Mouse (Mus musculus): ENCODE measurements at regions not wholly inside any gene's neighbourhood (a gene's known extent, or its start where the extent isn't known, plus 50 kb on each side); places are given as distances from the start of the nearest gene placed in this dataset.

DNA sequence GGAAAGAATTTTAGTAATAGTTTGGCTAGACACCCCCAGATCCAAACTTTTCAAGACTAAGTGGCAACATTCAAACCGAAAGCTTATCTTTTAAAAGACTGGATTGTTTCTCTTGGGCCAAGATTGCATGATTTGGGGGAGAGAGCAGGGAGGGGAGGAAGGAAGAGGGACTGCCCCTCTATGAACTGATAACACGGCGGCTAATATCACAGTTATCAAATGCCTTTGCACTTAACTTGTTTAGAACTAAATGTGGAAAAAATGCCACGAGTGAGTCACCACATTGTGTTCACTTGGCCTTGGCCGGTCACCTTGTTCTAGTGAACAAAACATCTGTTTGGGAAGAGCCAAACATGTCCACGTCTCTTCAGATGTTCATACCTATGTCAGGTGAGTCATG is 92.3 kb downstream of the Tes start:
- intact Hi-C loops (cut with DNase I): no loop called here

DNA sequence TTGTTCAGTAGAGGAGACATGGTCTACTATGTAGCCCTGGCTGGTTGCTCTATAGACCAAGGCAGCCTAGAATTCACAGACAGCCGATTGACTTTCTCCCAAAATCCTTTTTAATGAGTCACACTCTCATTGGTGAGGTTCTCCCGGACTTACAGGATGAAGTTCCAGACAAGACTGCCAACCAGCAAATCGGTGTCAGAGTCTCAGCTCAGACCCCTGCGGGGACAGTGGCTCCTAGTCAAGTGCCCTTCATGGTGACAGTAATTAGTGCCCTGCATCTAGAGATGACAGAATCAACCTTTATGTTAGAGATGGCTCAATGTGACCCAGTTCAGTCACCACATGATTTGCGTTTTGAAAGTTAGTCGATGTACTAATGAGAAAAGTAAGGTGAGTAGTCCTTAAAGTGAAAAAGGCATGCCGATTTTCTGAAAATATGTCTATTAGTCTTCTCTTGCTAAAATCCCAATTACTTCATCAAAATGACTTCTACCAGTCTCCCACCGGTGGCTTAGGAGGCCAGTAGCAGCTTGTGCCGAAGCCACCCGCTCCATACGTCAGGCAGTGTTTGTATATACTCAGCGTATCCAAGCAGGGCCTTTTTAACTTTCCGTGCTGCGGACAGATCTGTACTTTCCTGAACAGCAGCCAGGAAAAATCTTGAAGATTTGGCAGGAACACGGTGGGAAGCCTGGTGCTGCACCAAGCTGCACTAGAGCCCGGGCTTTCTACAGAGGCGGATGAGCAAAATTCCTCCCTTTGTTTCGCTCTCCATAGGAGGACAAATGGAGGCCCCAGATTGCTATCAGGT is 105.2 kb downstream of the Tes start:
- intact Hi-C loops (cut with DNase I): loop anchor here (1.0 to 5.0 kb wide), 5 partner anchors 27 to 187 kb away; partner anchors contain the start of genes Cav1 and Cav2
- peak; percentile 73 to 74 for DNase-seq

More for the DNA sequence above, 92.3 kb downstream of the Tes start:
- DNase-seq: no peak

DNA sequence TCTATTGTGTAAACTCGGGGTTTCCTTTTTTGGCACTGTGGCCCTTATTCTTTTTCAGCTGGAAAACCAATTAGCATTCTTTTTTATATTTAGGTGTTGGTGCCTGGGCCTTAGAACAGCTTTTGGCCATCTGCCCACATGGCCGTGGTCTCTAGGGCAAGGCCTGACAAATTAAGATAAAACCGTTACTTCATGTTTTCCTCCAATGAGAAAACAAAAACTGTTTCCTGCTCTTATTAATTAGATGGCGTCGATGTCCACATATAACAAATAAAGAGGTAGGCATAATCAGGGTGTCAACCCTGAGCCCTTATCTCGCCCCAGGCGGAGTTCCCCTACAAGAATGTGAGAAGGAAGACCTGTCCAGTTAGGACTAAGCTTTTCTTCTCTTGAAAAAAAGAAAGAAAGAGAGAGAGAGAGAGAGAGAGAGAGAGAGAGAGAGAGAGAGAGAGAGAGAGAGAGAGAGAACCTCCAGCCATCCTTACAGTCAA is 105.9 kb downstream of the Tes start:
- intact Hi-C loops (cut with DNase I): loop anchor here (1.0 to 2.0 kb wide), 3 partner anchors 26 to 136 kb away; partner anchors contain the start of genes Cav1 and Cav2
- peak; percentile 72 to 75 for DNase-seq

DNA sequence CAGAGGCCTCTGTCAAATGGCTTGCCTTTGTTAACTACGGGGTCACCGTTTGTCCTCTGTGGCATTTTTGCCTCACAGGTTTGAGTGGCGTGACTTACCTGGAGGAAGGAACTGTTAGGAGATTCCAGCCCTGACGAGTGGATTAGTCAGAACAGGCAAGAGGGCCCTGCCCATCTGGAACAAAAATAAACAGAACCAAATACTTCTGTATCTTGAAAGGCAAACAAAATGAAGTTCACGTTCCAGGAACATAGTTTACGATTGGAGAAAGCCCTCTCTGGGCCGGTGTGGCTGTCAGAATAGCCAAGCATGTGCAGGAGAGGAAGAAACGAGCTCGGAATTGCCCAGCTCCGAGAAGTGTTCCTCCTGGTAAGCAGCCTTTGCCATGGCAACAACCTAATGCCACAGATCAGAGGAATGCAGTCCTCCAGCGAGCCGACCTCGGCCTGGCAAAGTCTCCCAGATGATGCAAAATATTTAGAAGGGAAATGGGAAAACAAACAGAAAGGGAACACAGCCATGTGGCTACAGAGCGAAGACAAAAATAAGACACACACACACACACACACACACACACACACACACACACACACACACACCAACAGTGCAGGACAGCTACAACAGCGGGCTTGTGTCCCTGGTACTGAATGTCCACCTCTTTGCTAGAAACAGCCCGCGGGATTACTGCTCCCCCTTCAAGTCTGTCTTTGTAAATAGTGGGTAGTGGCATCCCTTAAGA is 106.5 kb downstream of the Tes start:
- intact Hi-C loops (cut with DNase I): loop anchor here (2.0 kb wide), 2 partner anchors 25 to 135 kb away; partner anchors contain the start of gene Cav1
- DNase-seq: peak; percentile 39 to 42

DNA sequence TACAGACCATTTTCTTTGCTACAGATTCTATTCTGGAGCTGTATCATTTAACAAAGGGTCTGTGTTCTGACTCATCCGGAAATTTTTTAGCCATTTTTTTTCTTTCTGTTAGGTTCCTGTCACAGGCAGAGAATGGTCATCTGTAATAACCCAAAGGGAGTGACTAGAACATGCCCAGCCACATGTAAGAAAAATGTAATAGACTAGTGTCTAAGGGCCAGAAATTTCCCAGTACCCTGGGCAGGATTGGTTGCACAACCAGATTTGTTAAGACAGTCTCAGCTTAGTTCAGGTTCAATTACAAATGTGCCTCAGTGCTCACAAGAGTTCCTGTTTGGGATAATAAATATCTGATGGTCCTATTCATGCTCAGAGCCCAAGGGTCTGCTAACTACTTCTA is 107.1 kb downstream of the Tes start:
- intact Hi-C loops (cut with DNase I): no loop called here
- no peak for DNase-seq

DNA sequence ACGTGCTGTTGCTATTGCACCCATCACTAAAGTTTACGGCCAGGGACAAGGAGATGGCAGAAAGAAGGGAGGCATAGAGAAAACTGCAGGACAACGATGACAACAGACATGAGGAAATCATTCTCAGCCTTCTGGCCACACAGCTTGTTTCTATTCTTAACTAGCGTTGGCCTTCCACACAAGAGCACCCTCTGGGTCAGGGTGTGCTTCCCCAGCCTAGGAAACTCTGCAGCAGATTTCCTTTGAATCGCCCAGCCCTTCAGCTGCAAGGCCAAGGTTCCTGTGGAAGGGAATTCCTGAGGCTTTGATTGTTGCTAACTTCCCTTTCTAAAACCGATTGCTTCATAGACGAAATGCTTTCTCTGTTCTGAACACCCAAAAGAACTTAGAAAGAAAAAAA is 103.8 kb upstream of the Cav2 start:
- intact Hi-C loops (cut with DNase I): loop anchor here (2.0 kb wide), 1 partner anchor 66 kb away; no protein-coding TSS in a partner anchor
- DNase-seq: peak; percentile 42 to 50

DNA sequence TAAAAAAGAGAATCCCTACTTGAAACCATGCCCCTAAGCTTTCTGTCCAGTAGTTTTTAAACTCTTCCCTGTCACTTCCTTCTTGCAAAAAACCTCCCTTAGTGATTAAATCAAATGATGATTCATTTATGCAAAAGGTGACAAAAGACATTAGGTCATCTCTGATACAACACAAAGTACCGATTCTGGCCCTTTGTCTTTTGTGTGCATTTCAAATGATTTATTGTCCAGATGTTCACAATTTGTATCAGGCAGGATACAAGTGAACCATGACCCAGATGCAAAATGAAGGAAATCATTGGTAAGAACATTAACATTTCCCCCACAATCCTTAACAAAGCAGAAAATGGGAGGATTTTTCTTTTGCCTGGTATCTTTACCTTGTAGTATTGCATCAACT is 101.5 kb upstream of the Cav2 start:
- intact Hi-C loops (cut with DNase I): no loop called here
- no peak for DNase-seq

DNA sequence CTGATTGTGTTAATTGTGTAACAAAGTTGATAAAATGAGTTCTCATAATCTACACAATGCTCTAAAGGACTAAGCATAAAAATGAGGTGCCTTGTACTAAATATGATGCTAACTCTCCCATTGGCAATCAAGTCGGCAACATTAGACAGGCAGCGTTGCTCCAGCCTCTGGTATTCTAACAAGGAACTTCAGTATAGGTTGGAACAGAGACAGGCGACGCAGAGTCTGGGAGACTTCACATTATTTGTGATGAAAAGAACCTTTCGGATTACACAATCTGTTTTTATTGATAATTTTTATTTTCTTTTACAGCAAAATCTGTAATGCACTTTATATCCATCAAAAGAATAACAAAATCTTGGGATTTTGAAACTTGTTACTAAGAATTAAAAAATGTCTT is 94.4 kb upstream of the Cav2 start:
- no peak for DNase-seq
- intact Hi-C loops (cut with DNase I): no loop called here

DNA sequence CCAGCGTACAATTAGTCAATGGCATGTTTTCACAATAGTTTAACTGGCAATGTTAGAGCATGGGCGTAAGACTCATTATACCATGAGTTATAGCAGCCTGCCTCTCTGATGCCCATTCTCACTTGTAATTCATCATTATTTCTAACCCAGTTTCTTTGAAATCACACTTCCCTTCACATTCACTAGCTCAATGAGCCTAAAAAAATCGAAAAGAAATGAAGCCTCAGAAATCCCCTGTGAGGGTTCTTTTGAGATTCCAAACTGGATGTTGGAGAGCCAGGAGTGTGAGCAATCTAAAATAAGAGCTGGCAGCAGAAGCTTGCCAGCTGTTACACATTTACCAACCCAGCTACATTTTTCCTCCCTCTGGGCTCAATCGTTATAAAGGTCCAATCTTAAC is 93.9 kb upstream of the Cav2 start:
- no peak for DNase-seq
- intact Hi-C loops (cut with DNase I): no loop called here

DNA sequence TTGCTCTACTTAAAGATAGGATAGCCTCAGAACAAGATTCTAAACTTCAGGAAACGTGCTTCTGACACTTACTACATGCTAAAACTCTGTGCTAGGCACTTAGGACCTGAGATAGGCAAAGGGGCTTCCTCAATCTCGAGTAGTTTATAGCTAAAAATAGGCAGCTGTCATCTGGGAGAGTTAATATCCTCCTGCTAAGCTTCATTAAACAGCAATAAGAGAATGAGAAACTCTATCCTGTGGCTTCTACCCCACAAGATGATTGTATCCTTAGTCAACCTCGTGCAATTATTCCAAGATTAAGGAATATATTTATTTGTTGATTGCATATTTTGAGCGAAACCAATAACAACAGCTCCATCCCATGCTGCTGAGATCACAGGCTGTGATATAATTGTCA is 85.4 kb upstream of the Cav2 start:
- intact Hi-C loops (cut with DNase I): loop anchor here (1.0 kb wide), 1 partner anchor 15 kb away; no protein-coding TSS in a partner anchor

DNA sequence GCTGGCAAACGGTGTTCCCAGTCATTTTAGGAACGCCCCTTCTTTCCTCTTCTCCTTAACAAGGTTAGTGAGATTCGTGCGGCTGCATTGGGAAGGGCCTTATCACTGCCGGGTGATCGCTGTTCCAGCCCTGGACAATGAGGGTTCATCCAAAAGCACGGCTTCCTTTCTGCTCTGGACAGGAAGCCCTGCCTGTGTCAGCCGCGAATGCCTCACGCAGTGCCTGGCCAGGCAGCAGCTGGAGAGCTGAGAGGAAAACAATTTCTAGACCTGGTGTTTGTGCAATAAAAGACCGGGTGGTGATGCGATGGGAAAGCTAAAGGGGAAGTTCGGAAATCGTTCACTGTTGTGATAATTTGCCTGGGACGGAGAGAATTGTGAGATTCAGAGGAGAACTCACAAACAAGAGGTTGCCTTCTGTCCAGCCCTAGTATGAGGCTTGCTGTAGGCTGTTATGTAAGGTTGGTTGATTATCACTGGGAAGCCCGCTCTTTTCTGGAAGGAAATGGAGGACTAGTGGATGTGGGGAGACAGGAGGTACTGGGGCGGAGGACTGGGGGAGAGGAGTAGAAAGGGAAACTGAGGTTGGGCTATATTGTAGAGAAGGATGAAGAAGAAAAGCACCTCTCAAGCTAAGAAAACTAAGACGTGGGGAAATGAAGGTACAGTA is 83.1 kb upstream of the Cav2 start:
- peak; percentile 61 to 64 for DNase-seq
- intact Hi-C loops (cut with DNase I): loop anchor here (1.0 to 2.0 kb wide), 4 partner anchors 27 to 117 kb away; partner anchors contain the start of genes Cav1 and Cav2

More for the DNA sequence above, 85.4 kb upstream of the Cav2 start:
- DNase-seq: no peak

DNA sequence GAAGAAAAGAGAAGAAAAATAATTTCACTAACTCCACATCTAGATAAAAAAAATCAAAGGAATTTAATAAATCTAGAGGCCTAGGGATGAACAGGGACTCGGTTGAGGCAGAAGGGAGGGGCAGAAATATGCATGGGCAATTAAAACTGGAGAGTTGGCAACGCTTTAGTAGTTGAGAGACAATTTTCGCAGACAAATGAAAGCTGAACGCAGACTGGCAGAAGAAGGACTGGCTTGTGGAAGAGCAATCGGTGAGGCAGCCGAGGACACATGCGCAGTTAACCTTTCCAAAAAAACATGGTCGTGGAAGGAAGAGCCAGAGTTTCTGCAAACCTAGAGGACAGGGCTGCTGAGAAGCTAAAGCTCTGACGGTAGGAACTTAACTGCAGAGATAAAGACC is 82.1 kb upstream of the Cav2 start:
- peak in 1 of 2 experiments; percentile 18 for DNase-seq
- intact Hi-C loops (cut with DNase I): loop anchor here (1.0 to 2.0 kb wide), 2 partner anchors 82 to 108 kb away; partner anchors contain the start of genes Cav1 and Cav2

DNA sequence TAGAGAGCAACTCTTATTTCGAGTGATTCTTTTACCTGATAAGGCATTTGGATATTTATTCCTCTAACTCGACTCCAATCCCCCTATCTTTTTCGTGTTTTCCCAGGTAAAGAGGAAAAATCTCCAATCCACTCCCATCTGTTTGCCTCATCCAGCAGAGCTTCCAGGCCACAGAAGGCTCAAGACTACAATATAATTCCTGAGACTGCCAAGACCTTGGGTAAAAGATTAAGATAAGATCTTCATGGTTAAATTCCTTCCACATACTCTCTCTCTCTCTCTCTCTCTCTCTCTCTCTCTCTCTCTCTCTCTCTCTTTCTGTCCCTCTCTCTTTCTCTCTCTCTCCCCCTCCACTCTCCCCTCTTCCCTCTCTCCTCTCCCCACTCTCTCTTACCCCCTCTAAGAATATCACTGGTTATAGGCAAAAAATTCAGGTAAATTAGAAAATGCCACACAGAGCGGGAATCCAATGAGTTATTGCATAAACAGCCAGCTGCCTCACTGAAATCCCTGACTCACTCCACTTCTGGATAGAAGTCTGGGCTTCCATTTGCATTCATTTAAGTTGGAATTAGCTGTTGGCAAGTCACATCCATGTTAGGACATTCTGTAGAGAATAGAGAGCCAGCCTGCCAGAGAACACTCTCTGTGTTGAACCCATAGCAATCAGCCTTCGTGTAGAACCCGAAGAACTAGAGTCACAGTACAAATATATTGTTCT is 78.9 kb upstream of the Cav2 start:
- DNase-seq: no peak
- intact Hi-C loops (cut with DNase I): no loop called here

DNA sequence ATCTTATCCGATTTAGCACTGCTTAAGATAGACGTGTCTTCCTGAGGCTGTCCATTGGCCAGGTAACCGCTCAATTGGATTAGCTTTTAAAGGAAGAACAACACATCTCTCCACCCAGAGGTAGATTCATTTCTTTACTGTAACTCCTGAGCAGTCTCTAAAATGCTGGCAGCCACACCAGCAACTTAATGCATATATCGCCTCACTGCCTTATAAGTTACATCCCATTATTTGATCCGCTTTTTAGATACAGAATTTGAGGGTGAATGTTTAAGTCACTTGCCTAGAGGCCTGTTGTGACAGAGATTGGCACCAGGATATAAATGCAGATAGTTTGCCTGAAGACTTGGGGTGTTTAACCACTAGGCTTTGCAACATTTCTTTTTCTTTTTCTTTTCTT is 77.7 kb upstream of the Cav2 start:
- intact Hi-C loops (cut with DNase I): no loop called here

DNA sequence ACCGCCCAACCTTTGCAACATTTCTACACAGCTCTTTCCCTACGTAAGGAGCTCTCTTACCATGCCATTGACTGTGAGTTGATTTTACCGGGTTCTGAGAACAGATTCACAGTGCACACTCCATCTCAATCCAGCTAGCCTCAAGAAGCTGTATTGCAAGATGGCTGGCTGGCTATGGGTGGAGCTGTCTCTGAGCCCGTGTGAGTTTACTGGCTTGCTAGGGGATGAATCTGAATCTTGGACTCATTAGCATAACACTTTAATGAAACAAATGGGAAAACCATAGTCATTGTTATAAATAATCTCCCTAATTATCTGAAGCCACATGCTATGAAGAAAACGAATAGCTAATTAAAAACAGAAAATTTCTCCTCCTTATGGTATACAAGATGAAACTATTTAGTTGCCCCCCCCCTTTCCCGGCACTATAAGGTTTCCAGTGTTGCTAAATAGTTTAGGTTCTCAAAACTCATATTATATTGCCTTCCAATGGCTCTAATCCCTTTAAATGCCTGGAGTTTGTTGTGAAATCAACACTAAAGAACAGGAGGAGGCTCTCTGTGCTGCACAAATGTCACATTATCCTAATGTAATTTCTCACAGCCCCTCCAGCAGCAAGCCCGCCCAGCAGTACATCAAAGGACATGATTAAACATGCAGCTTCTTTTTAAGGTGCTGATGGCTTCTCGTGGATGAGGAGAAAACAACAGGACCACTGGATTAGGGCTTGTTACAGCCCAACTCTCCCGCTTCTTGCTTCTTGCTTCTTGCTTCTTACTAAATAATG is 76.9 kb upstream of the Cav2 start:
- intact Hi-C loops (cut with DNase I): no loop called here
- DNase-seq: no peak

More for the DNA sequence above, 77.7 kb upstream of the Cav2 start:
- DNase-seq: no peak

DNA sequence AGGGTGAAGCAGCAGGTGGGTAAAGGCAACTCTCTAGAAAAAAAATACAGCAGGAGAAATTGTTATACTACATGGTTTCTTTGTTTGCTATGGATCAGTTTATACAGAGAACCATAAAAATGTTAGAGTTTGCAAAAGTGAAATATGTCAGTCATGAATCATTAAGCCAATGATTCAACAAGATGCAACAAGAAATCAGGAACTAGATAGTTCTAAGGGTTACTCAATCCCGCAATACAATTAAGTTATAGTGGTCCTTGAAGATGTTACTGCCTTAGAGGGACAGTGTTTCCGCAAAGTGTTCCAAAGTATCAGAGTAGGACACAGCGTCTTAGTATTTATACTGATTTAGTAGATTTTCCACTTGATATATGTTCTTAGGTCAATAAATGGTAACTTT is 74.1 kb upstream of the Cav2 start:
- DNase-seq: no peak
- intact Hi-C loops (cut with DNase I): no loop called here

DNA sequence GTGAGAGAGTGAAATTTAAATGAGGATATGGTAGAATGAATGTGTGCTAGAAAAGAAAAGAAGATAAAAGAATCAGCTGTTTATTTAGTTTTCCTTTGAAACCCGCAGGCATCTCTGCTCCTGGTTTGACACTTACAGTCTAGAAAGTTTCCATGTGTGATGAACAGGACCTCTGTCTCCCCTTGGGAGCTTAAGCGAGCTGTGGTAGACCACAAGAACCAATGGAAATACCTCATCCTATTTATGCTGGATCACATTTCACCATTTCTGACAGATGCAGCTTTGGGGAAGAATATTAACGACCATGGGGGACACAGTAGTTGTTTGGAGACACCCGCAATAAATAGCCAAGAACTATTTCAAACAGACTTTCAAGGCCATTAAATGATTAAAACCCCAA is 71.2 kb upstream of the Cav2 start:
- intact Hi-C loops (cut with DNase I): no loop called here
- no peak for DNase-seq

DNA sequence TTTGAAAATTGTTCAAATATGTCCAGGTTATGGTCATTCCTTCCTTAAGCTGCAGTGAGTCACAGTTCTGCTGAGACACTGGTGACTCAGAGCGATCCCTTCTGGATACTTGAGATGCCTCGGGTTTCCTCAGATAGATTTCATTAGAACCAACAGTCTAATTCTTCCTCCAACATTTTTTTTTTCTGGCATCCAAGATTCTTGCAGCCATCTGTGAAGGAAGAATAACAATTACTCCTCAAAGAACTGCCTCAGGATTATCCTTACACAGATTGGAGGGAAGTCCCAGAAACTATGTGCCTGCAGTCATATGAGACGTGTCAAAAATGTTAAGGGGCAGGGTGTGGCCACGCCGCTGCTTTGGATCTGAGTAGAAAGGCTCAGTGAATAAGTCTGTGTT is 69.6 kb upstream of the Cav2 start:
- intact Hi-C loops (cut with DNase I): no loop called here
- no peak for DNase-seq

DNA sequence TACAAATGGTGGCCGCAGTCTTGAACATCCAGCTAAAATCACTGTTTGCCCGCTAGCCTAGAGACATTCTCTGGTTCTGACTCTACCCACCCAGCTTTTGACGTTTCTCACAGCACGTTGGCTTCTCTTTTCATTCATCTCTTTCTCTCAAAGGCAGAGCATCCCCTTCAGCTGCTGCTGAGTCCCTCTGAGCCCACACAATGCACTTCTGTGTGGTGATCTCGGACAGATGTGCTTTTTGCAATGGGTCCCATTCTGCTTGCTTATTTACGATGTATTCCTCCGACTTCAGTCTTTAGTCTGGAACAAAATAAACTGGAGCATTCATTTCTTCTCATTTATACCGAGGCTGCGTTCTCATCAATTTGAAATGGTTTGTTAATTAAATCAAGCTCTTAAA is 66.2 kb upstream of the Cav2 start:
- DNase-seq: no peak
- intact Hi-C loops (cut with DNase I): no loop called here
